Mouse (Mus musculus) gastrocnemius, postnatal 10 days (tissue): ENCODE measurements around the gene Mgat5. TPM values are rescaled to one million over a fixed set of nuclear protein-coding genes. Genes with fewer than 3 reads are reported as not detected.

Experiments
- DNase-seq: peaks from one replicate; pipeline ENCODE4 v3.0.0; 2021; ENCODE audit warnings: mixed read lengths
- total RNA-seq, 2 experiments: library from RNA; stranded (reverse); gene quantifications; 2 replicates each; pipeline ENCODE4 v1.2.3; 2021

Mgat5 gene
- total RNA-seq, 2 experiments from 2014 or later = 3.6 to 4.9 TPM

DNA sequence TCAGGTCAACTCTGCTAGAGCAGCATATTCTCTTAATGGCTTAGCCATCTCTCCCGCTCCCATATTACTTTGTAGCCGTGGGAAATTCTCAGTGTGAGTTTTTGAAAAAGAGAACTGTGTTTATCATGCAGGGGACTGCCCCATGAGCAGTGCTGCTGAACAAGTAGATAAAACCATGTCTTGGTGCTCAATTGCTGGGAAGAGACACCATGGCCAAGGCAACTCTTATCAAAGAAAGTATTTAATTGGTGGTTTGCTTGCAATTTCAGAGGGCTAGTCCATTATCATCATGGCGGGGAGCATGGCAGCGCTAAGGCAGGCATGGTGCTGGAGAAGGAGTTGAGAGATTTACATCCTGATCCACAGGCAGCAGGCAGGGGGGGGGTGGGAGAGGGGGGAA, 54.9 kb downstream of the Mgat5 start:
- no peak for DNase-seq

GRCm38 (mm10) chr1:127260969-127261368, 56.2 kb downstream of the Mgat5 start:
- no peak for DNase-seq

GRCm38 (mm10) chr1:127262170-127262837, 57.5 kb downstream of the Mgat5 start:
- no peak for DNase-seq

- no peak for DNase-seq
These were observed 63.2 kb downstream of the Mgat5 start for GRCm38 (mm10) chr1:127267985-127268384.

DNA sequence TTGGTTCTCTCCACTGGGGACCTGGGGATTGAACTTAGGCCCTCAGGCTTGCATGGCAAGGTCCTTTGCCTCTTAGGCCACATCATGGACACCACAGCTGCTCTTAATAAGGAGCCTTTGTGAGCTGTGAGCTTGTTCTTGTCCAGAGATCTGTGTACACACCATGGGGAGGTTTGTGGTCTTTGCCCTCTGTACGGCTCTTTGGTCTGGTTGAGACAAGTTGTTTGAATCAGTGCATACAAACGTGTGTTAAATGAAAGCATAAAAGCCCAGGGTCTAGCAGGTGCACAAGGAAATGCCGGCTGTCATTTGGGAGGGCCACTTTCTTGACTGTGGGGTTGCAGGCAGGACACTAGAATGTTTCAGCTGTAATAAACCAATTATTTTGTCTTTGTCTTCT, 64.5 kb downstream of the Mgat5 start:
- DNase-seq = no peak

DNA sequence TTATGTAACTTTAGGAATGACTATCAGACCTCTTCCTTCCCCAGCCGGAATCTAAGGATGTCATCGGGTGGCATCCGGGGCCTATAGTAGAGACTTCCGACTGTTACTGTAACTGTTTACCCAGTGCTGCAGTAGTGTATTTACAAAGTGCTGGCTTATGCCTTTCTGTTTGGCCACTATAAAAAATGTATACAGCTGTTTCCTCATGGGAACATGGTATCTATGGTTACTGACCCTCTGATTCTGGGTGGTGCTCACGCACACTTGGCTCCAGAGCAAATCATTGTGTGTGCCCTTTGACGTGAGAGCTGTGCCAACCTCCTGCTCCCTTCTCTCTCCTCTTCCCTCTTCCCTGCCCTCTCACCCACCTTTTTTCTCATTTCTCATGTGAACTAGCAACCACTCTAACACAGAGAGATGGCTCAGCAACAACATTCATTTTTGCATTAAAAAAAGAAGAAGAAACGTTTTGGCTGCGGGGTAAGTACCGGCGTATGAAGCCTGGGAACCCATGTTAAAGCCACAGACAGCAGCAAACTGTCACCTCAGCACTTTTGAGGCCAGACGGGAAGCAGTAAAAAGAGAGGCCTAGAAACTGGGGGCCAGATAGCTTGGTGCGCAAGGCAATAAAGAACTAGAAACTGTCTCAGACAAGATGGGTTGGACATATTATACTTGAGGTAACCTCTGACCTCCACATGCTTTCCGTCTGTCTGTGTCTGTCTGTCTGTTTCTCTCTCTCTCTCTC, 65.6 kb downstream of the Mgat5 start:
- DNase-seq = no peak

DNA sequence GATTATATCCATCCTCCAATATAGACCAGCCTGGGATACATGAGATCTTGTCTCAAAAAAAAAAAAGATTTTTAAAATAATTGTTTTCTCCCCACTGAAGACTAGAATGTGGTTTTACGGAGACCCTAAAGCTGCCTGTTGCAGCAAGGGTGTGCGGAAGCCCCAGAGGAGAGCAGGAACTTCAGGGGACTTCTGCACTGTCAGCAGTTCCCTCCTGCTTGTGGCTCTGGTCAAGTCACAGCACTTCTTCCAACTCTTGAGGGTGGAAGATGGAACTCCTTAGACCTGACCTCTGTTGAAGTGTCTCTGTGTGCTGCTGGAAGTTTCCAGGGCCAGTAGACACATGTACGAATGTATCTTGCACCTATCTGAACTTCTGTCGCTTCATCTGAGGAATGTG, 66.3 kb downstream of the Mgat5 start:
- no peak for DNase-seq

DNA sequence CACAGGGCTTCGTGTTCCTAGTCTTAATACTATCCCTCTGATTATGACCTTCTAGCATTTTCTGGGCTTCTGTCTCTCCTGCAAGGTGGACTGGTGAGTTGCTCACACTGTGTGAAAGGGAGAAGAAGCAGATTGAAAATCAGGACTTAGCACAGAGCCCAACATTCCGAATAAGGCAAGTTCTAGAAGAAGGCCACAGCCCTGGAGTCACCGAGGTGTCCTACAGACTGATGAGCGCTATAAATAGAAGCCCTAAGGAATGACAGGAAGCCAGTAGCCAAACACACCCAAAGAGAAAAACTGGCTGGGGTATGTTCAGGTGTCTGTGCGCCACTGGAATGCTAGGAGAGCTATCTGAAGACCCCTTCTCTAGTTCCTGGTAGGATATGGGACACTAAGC, 68.5 kb downstream of the Mgat5 start:
- DNase-seq = no peak

DNA sequence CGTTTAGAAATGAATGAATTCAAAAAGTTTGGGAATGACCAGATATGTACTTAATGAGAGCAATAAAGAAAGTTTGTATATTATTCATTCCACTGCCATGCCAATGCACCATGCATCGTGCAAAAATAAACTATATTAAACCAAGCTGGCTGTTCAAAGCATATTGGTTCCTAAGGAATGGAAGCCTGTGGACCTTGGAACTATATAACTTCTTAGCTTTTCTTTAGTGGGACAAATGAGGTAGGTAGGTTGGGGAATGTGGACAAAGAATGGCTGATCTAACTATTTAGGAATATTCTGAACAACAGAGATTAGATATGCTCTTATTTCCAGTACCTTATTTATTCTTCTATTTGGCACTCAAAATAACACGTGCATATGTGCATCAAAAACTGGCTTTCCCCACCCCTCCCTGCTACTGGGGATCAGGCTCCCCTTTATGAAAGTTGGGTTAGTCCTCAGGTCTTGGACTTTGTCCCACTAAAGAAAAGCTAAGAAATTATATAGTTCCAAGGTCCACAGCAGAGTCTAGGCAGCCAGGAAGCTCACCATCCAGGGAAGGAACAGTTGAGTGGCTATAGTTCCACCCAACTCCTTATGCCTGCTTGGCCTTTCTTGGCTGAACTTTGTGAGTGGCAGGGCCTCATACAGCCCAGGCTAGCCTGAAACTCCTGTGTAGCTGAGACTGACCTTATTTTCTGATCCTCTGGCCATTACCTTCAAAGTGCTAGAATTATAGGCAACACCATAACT, 70.9 kb downstream of the Mgat5 start:
- DNase-seq = no peak

DNA sequence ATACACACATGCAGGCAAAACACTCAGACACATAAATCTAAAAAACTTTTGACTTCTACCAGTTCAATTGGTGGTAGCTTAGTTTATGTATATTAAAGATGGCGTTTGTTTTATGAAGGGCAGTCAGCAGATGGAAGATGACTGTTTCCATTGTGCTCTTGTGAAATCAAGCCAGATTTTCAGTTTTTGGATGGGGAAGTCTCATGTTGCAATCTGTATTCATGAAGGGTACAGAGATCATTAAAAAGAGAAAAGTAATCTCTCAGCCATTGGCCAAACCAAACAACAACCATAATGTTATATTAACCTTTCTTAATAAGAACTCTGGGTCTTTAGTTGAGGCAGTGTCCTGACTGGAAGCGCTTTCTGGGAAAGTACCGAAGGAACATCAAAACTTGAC, 73.3 kb downstream of the Mgat5 start:
- no peak for DNase-seq

DNA sequence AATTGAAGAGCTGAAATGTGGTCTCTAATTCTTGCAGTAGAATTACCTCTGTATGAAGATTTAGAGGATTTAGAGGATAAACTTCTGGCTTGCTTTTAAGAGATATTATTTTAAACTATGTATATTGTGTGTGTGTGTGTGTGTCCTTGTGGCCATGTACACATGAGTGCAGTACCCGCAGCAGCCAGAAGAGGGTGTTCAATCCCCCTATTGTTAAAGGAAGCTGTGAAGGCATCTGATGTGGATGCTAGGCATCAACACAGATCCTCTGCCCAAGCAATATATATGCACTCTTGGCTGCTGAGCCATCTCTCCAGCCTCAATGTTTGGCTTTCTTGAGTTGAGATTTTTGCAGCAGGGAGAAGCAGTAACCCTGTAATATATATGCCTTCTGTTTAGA, 75.4 kb downstream of the Mgat5 start:
- DNase-seq = no peak

- DNase-seq = no peak
These were observed 80.2 kb downstream of the Mgat5 start for GRCm38 (mm10) chr1:127284975-127285374.

- no peak for DNase-seq
These were observed 82.7 kb downstream of the Mgat5 start for GRCm38 (mm10) chr1:127287505-127287904.

GRCm38 (mm10) chr1:127290879-127291278, 86.1 kb downstream of the Mgat5 start:
- no peak for DNase-seq

GRCm38 (mm10) chr1:127291721-127292120, 86.9 kb downstream of the Mgat5 start:
- DNase-seq = no peak

- no peak for DNase-seq
These were observed 88.5 kb downstream of the Mgat5 start for GRCm38 (mm10) chr1:127293286-127293685.

GRCm38 (mm10) chr1:127296815-127297214, 92.0 kb downstream of the Mgat5 start:
- DNase-seq = no peak

DNA sequence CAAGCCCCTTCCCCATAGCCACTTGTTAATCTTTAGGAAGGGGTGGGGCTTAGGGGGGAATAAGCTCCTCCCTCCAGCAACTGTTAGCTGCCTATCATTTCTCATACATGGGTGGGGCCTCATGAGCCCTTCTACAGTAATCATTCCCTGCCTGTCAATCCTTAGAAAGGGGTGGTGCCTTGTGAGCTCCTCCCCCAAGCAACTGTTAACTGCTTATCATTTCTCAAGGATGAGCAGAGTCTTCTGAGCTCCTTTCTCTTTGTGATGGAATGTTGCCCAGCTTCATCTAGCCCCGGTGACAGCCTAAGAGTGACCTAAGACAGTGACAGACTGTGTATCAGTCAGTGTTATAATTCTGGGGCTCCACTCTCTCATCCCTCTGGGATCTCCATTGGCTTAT, 95.0 kb downstream of the Mgat5 start:
- DNase-seq = no peak

DNA sequence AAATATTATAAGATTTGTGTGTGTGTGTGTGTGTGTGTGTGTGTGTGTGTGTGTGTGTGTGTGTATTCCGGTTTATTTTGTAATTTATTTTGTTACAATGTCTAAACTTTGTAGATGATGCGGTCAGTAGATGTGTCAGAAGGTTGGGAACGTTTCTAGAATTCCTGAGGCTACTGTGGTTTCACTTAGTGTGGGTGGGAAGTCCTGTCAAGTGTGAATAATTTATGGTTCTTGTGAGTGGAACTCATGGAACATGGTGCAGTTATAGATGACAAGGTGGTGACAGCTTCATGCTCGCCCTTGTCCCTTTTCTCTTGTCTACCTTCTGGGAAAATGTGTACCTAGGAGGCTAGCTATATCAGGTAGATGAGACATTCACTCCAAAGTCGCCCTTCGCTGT, 96.2 kb downstream of the Mgat5 start:
- DNase-seq = no peak

- DNase-seq = no peak
These were observed 97.8 kb downstream of the Mgat5 start for GRCm38 (mm10) chr1:127302620-127303019.

DNA sequence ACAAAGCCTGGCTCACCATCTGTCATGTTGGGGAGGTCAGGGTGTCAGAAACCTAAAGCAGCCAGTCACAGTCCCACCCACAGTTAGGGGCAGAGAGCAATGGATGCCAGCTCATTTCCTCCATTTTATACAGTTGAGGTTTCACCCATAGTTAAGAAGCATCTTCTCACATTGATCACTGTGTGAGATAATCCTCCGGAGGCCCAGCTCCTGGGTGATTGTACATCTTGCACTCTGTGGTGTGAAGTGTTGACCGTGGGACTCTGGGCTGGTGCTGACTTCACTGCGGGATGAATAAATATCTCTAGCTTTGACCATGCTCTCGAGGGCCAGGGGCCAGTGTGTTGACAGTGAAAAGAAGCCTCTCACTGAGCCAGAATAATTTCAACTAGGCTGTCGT, 99.0 kb downstream of the Mgat5 start:
- no peak for DNase-seq

DNA sequence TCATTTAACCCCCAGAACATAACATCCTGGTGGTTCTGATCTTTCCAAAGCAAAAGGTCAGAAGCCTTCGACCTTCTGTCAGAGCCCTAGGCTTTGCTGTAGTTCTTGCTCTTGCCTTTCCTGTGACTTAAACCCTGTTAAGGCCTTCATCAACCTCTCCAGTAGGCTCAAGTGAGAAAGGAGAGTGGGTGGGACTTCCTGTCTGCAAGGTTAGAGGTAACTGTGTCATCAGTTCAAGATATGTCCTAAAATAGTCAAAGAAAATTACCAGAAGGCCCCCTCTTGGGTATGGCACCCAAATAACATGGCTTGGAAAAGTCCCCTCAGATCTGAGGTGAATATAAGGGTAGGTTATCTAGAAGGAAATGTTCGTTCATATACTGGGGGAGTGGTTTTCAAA, 99.5 kb downstream of the Mgat5 start:
- DNase-seq = no peak

- DNase-seq = no peak
These were observed 100.8 kb downstream of the Mgat5 start for GRCm38 (mm10) chr1:127305582-127305981.
